In the genomic region with DNA sequence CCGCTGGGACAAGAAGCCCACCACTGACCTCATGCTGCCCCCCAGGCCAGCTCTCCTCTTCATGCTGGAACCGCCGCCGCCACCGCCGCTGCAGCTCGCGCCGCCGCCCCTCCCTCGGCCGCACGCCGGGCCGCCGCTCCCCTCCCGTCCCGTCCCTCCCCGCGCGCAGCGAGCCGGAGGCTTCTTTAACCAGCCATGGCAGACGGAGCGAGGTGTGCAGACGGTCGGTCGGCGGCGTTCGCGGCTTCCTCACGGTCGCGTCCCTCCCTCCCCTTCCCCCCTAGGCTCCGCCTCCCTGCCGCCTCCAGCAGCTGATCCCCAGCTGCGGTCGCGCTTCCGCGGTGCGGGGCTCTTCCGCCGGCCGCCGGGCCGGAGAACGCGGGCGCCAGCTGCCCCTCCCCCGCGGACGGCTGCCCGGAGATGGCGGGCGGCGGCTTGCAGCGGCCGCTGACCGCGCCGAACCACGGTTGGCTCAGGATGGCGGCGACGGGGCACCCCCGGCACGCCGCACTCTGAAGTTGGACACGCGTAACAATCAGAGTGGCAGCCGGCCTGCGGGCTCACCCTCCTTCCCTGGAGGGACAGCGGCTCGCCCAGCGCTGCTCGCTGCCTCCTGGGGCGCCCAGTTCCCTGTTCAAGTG, we compare ENCODE assay signal across 8 mouse cellular contexts. TPM values are rescaled to one million over a fixed set of nuclear protein-coding genes. Genes with fewer than 3 reads are reported as not detected.
DNase-seq lines count a peak whose midpoint lies in the region; ATAC-seq and TF ChIP-seq lines count a peak whose summit lies in the region.

TSS of gene Dcaf5 (minus strand) at position 266 of the 641 bp plus-strand sequence.

- peak within 1 kb of the TSS; percentile 96 for H3K4me3 ChIP-seq in embryonic facial prominence, embryonic 10.5 days
- H3K4me3 ChIP-seq in intestine, postnatal 0 days (ENCODE audit: low read depth, low read length): peak within 1 kb of the TSS; percentile 96
- peak within 1 kb of the TSS; percentile 96 for H3K4me3 ChIP-seq in midbrain, embryonic 10.5 days

- H3K9ac ChIP-seq in intestine, postnatal 0 days (ENCODE audit: low read depth, low read length): peak within 1 kb of the TSS; percentile 91

- no peaks in the 10 kb centered on the region for H3K9me3 ChIP-seq in embryonic facial prominence, embryonic 10.5 days
- H3K9me3 ChIP-seq in intestine, postnatal 0 days (ENCODE audit: control insufficient read depth): no peaks in the 10 kb centered on the region
- H3K9me3 ChIP-seq in midbrain, embryonic 10.5 days (replicated peaks): no peaks in the 10 kb centered on the region

- peak; percentile 2; the same call in 1 of the 2 replicates for TF ChIP-seq CTCF in intestine, postnatal 0 days (IDR thresholded peaks at IDR 0.05; ENCODE audit: low read depth)

- WGBS in embryonic facial prominence, embryonic 10.5 days: under 1% methylated on average over 79 of the region's 79 CpGs
- WGBS in intestine, postnatal 0 days: under 1% methylated on average over 60 of the region's 79 CpGs
- under 1% methylated on average over 75 of the region's 79 CpGs for WGBS in midbrain, embryonic 10.5 days

- H3K4me2 ChIP-seq in intestine, postnatal 0 days (replicated peaks; ENCODE audit: low read depth): peak within 1 kb of the TSS; percentile 85

- peak; percentile 48 for ATAC-seq in intestine, postnatal 0 days

- peaks cover 35% of the 10 kb centered on the region for H3K4me1 ChIP-seq in embryonic facial prominence, embryonic 10.5 days
- H3K4me1 ChIP-seq in intestine, postnatal 0 days (replicated peaks; ENCODE audit: control insufficient read depth, insufficient read depth, low read length): peaks cover 12% of the 10 kb centered on the region; the same call in 1 of the 2 replicates
- peaks cover 25% of the 10 kb centered on the region for H3K4me1 ChIP-seq in midbrain, embryonic 10.5 days

- H3K27ac ChIP-seq in embryonic facial prominence, embryonic 10.5 days (replicated peaks): peak within 1 kb of the TSS; percentile 97
- H3K27ac ChIP-seq in intestine, postnatal 0 days (ENCODE audit: low read depth, low read length): peak within 1 kb of the TSS; percentile 96
- peak within 1 kb of the TSS; percentile 97 for H3K27ac ChIP-seq in midbrain, embryonic 10.5 days (replicated peaks)

- H3K27me3 ChIP-seq in embryonic facial prominence, embryonic 10.5 days (replicated peaks; ENCODE audit: low read depth, poor library complexity, severe bottlenecking): no peaks in the 10 kb centered on the region
- H3K27me3 ChIP-seq in intestine, postnatal 0 days (replicated peaks; ENCODE audit: control insufficient read depth, insufficient read depth, low read length): no peaks in the 10 kb centered on the region
- H3K27me3 ChIP-seq in midbrain, embryonic 10.5 days (ENCODE audit: low read depth, poor library complexity, severe bottlenecking): no peaks in the 10 kb centered on the region

- intact Hi-C loops in left cerebral cortex, postnatal 36 days (cut with DNase I): no loop called here

- H3K36me3 ChIP-seq in embryonic facial prominence, embryonic 10.5 days (replicated peaks): 0 out of 2 replicates have a peak, but pooled peaks cover 2% of the 10 kb centered on the region
- H3K36me3 ChIP-seq in intestine, postnatal 0 days (ENCODE audit: control insufficient read depth, insufficient read depth): 0 out of 2 replicates have a peak, but pooled peaks cover 2% of the 10 kb centered on the region
- H3K36me3 ChIP-seq in midbrain, embryonic 10.5 days: peaks cover 4% of the 10 kb centered on the region; the same call in 1 of the 2 replicates

- DNase-seq in adrenal gland, postnatal 10 days: peak; percentile 89
- DNase-seq in embryonic facial prominence, embryonic 10.5 days (ENCODE audit: low spot score): peak; percentile 87
- DNase-seq in gonadal fat pad, adult 2 months (ENCODE audit: low read depth): no peak
- peak; percentile 78 to 84 for DNase-seq in left cerebral cortex, postnatal 36 days (ENCODE audit: low spot score in 2 of 2)
- DNase-seq in midbrain, embryonic 10.5 days (ENCODE audit: low spot score): peak; percentile 82
- DNase-seq in right cerebral cortex, postnatal 4 days: peak; percentile 78
- peak; percentile 85 for DNase-seq in yolk sac, embryonic 10.5 days (ENCODE audit: low spot score)

RNA-seq across cellular contexts. Expression of gene Dcaf5, which starts in this region (rescaled TPM):
- total RNA-seq in adrenal gland, postnatal 10 days (2021): 10 to 100 TPM; 30.9 to 35.0 TPM
- 11.2 and 13.5 TPM in 2 replicates for polyA plus RNA-seq in embryonic facial prominence, embryonic 10.5 days (2016; fragmentation: Nextera tagmentation; extraction: Ambion mirVana)
- 27.2 and 28.4 TPM in 2 replicates for polyA plus RNA-seq in gonadal fat pad, adult 2 months (2012; rRNA removed)
- 7.4 and 7.5 TPM in 2 replicates for polyA plus RNA-seq in intestine, postnatal 0 days (2015; fragmentation: Nextera tagmentation; extraction: Ambion mirVana)
- 10 to 100 TPM; 75.4 to 86.9 TPM for total RNA-seq in left cerebral cortex, postnatal 36 days (2021)
- polyA plus RNA-seq in midbrain, embryonic 10.5 days (2016; fragmentation: Nextera tagmentation; extraction: Ambion mirVana): 10.9 and 17.1 TPM in 2 replicates
